Mouse (Mus musculus) mature B cell (primary cell): ENCODE measurements at regions not wholly inside any gene's neighbourhood (a gene's known extent, or its start where the extent isn't known, plus 50 kb on each side); places are given as distances from the start of the nearest gene placed in this dataset.

Source experiments
- in situ Hi-C: fragments of 300-500 bp; cut with MboI; formaldehyde crosslinking; loops from 2 replicates; pipeline ENCODE4 v1.14.3; 2019

GRCm38 (mm10) chr17:50432559-50432958 lies 76.6 kb upstream of the Plcl2 start:
- in situ Hi-C loops = no loop called here

GRCm38 (mm10) chr17:50438960-50439359 lies 70.2 kb upstream of the Plcl2 start:
- in situ Hi-C loops = no loop called here

- in situ Hi-C loops = no loop called here
Measured at GRCm38 (mm10) chr17:50439365-50439764, 69.8 kb upstream of the Plcl2 start.

- in situ Hi-C loops = no loop called here
Measured at GRCm38 (mm10) chr17:50442062-50442461, 67.1 kb upstream of the Plcl2 start.

GRCm38 (mm10) chr17:50442905-50443304 lies 66.3 kb upstream of the Plcl2 start:
- in situ Hi-C loops = no loop called here

GRCm38 (mm10) chr17:50443376-50444022 lies 65.7 kb upstream of the Plcl2 start:
- in situ Hi-C loops = no loop called here

- in situ Hi-C loops = no loop called here
Measured at GRCm38 (mm10) chr17:50444023-50444389, 65.2 kb upstream of the Plcl2 start.

- in situ Hi-C loops = no loop called here
Measured at GRCm38 (mm10) chr17:50448693-50449092, 60.5 kb upstream of the Plcl2 start.

GRCm38 (mm10) chr17:50451606-50452005 lies 57.6 kb upstream of the Plcl2 start:
- in situ Hi-C loops = no loop called here

GRCm38 (mm10) chr17:50453524-50453923 lies 55.7 kb upstream of the Plcl2 start:
- in situ Hi-C loops = no loop called here

GRCm38 (mm10) chr17:50453956-50454355 lies 55.2 kb upstream of the Plcl2 start:
- in situ Hi-C loops = no loop called here

- in situ Hi-C loops = no loop called here
Measured at GRCm38 (mm10) chr17:50454917-50455316, 54.3 kb upstream of the Plcl2 start.

GRCm38 (mm10) chr17:50455719-50456118 lies 53.5 kb upstream of the Plcl2 start:
- in situ Hi-C loops = no loop called here

GRCm38 (mm10) chr17:50457053-50457697 lies 52.0 kb upstream of the Plcl2 start:
- in situ Hi-C loops = no loop called here

GRCm38 (mm10) chr17:50458232-50458631 lies 51.0 kb upstream of the Plcl2 start:
- in situ Hi-C loops = no loop called here
